Comparison of ENCODE assay signal across 35 mouse cellular contexts in the genomic region with DNA sequence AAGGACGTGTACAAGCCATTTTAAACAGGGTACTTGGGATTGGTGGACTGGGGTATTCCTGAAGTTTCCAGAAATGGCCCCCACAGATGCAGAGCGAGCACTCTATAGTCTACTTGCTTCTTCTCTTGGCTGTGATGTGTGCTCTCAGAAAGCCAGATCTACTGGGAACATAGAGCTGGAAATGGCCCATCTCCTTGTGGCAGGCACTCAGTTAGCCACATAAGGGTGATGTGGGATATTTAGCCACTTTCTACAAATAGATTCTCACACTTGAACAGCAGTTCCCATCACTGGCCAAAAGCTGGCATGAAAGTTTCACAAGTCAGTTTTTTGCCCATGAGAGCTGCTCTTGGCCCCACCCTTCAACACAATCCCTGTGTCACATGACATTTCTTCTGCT.
"Had no signal": no experiment of that assay in that cellular context is flagged by ENCODE, and none has a peak within 500 bp of the region (broad histone marks: within the 10 kb centered on the region; RNA-seq: fewer than 3 reads in every experiment).

No protein-coding gene starts in this region.

- H3K27me3 ChIP-seq: heart, embryonic 12.5 days; heart, embryonic 13.5 days; heart, embryonic 15.5 days; hindbrain, embryonic 12.5 days; hindbrain, embryonic 13.5 days; hindbrain, embryonic 15.5 days; intestine, embryonic 15.5 days; kidney, embryonic 15.5 days had no signal

- H3K36me3 ChIP-seq: heart, embryonic 12.5 days; heart, embryonic 13.5 days; heart, embryonic 15.5 days; hindbrain, embryonic 10.5 days; hindbrain, embryonic 12.5 days; hindbrain, embryonic 13.5 days; hindbrain, embryonic 15.5 days; intestine, embryonic 15.5 days; kidney, embryonic 15.5 days had no signal

- DNase-seq: heart, postnatal 10 days; heart, postnatal 14 days; heart, postnatal 36 days; heart, postnatal 4 days; kidney, adult 11 months; kidney, adult 18-20 months; kidney, adult 2 months; kidney, adult 8-10 months; kidney, adult 9 months; kidney, postnatal 10 days; kidney, postnatal 14 days; kidney, postnatal 25 days; kidney, postnatal 36 days; kidney, postnatal 4 days; layer of hippocampus, adult 9-11 months; layer of hippocampus, postnatal 36 days had no signal

- H3K4me3 ChIP-seq: heart, embryonic 12.5 days; heart, embryonic 13.5 days; heart, embryonic 15.5 days; hindbrain, embryonic 10.5 days; hindbrain, embryonic 12.5 days; hindbrain, embryonic 13.5 days; hindbrain, embryonic 15.5 days; intestine, embryonic 15.5 days; kidney, embryonic 15.5 days; layer of hippocampus, adult 2 months; left cerebral cortex, adult 2 months had no signal

- H3K9me3 ChIP-seq: heart, embryonic 12.5 days; heart, embryonic 13.5 days; heart, embryonic 15.5 days; hindbrain, embryonic 10.5 days; hindbrain, embryonic 12.5 days; hindbrain, embryonic 13.5 days; hindbrain, embryonic 15.5 days; intestine, embryonic 15.5 days; kidney, embryonic 15.5 days had no signal

- H3K27ac ChIP-seq: heart, embryonic 13.5 days; heart, embryonic 15.5 days; hindbrain, embryonic 10.5 days; hindbrain, embryonic 12.5 days; hindbrain, embryonic 13.5 days; hindbrain, embryonic 14.5 days; hindbrain, embryonic 15.5 days; hindbrain, postnatal 0 days; intestine, embryonic 15.5 days; kidney, embryonic 15.5 days; kidney, postnatal 0 days; layer of hippocampus, adult 2 months; left cerebral cortex, adult 2 months had no signal

- H3K4me2 ChIP-seq: heart, embryonic 11.5 days; heart, embryonic 12.5 days; heart, embryonic 13.5 days; heart, embryonic 15.5 days; hindbrain, embryonic 12.5 days; hindbrain, embryonic 13.5 days; hindbrain, embryonic 14.5 days; hindbrain, embryonic 15.5 days; intestine, embryonic 15.5 days; kidney, embryonic 15.5 days had no signal

- H3K4me1 ChIP-seq: heart, embryonic 12.5 days; heart, embryonic 13.5 days; heart, embryonic 15.5 days; hindbrain, embryonic 10.5 days; hindbrain, embryonic 12.5 days; hindbrain, embryonic 13.5 days; hindbrain, embryonic 15.5 days; intestine, embryonic 15.5 days; kidney, embryonic 15.5 days had no signal

- H3K9ac ChIP-seq: heart, embryonic 12.5 days; heart, embryonic 13.5 days; heart, embryonic 15.5 days; hindbrain, embryonic 12.5 days; hindbrain, embryonic 13.5 days; hindbrain, embryonic 14.5 days; hindbrain, embryonic 15.5 days; intestine, embryonic 15.5 days; kidney, embryonic 15.5 days had no signal

- ATAC-seq: hindbrain, embryonic 16.5 days; hindbrain, postnatal 0 days; inflammation-experienced regulatory T-cells, adult 6 months; intestine, embryonic 15.5 days; intestine, embryonic 16.5 days; intestine, postnatal 0 days had no signal
